Mouse (Mus musculus): ENCODE results near the gene Treml2. TPM values are rescaled to one million over a fixed set of nuclear protein-coding genes. Genes with fewer than 3 reads are reported as not detected.

Gene Treml2
- polyA plus RNA-seq (2017; shearing (Covaris generic)), result 28.8 TPM

DNA sequence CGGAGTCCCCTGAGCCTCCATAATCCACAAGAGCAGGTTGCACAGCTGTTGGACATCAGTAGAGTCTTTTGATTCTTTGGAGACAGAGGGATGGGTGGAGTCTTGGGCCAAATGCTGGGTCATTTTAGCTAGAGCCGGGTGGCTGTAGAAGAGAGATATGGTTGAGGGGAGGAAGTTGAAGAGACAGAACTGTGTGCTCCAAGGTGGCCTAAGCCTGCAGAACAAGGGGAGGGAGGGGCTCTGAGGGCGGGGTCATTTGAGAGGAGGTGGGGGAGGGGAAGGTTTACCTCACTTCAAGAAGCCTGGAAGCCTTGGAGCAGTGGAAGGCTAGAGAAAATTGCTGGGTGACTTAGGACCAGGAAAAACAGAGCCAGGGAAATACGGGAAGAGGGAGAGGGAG, at the start of gene Treml2:
Gene Treml2, plus strand, starts transcription at position 296 of the 400 bp plus-strand sequence.

DNA sequence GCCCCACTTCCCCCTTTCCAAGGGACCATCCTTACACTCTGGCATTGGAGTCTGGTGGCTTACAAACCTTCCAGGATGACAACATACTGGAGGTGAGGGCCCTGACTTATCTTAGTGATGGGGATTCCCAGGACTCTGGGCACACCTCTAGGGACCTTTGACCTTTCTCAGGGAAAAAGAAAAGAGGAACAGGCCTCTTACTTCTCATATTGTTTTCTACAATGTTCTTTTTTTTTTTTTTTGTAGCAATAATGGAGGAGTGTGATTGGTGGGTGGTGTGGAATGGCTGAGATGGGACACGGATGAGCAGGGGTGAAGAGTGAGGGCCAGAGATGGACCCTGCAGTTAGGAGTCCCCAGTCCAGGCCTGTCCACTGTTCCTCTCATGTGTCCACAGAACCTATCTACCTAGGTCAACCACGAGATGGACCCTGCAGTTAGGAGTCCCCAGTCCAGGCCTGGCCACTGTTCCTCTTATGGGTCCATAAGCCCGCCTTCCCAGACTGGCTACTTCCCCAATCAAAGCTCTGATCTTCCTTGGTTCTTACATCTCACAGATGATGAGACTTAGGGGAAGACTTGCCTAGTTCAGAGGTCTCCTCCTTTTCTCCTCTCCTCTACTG, 35.4 kb upstream of the Treml2 start, which contains the start of gene Treml4:
Gene Treml4, plus strand, starts transcription at position 555 of the 622 bp plus-strand sequence.

DNA sequence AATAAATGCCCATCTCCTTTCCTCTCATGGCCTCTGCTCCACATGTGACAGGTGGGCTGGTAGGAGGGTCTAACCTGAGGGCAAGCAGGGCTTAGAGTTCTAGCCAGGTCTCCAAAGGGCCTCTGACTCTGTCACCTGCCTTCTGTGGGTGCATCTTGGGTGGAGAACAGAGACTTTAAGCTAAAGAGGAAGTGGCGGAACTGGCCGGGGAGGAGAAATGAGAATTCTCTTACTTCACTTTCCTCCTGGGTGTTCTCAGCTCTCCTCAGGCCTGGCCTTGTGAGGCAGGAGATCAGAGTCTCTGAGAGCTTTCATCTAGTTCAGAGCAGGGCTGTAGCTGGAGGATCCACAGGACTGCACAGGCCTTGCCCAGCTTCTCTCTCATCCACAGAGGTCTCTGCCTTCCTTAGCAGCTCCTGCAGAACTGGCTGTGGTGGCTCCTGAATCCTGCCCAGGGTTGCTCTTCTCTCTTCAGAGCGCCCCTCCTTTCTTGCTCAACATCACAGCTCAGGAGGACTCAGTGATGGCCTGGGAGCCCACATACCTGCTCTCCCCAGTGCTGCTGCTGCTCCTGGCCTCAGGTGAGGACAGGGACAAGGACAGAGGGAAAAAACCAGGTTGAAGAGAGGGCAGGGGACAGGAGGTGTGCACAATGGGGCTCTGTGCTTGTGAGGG, 16.7 kb downstream of the Treml2 start, which contains the start of gene B430306N03Rik:
Gene B430306N03Rik, plus strand, starts transcription at position 237 of the 675 bp plus-strand sequence.

DNA sequence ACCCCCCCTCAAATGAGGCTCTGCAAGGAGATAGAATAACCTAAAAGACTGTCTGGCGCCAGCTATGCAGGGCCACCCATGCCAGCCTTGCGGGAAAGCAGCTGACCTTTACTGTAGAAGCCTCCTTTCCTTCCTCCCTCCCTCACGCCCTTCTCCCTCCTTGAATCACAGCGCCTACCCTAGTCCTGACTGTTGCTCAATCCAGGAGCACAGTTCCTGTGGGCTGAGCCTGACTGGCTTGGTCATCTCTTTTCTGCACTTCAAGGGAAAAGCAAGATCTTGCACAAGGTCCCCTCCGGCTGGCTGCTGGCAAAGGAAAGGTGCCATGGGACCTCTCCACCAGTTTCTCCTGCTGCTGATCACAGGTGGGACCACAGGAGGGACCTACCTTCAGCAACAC, 46.9 kb downstream of the Treml2 start, which contains the start of gene Trem2:
Gene Trem2, plus strand, starts transcription at position 171 of the 400 bp plus-strand sequence.

DNA sequence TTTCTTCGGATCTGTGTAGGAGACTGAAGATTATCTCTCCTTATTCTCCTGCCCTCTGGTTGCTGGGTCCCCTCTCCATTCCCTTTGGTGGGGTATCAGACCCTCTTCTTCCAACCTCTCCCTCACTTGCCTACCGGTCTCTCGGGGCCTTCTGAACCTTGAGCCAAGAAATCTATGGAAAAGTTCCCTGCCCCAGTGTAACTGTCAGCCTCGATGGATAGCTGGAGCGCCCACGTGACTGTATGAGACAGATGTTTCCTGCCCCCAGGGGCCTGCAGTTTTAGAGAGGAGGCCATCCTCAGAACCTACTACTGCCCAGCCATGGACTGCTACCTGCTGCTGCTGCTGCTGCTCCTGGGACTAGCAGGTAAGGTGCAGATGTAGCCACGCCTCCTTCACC, 60.3 kb downstream of the Treml2 start, which contains the start of gene Treml1:
Gene Treml1, plus strand, starts transcription at position 301 of the 400 bp plus-strand sequence.

Other genes with a start within 250 kb of the Treml2 start
- not detected for gene 1700067P10Rik, start 210.2 kb upstream of the Treml2 start, polyA plus RNA-seq (2017; shearing (Covaris generic))
- gene 9830107B12Rik, start 153.2 kb upstream of the Treml2 start, polyA plus RNA-seq (2017; shearing (Covaris generic)), result not detected
- not detected for gene A530064D06Rik, start 132.2 kb upstream of the Treml2 start, polyA plus RNA-seq (2017; shearing (Covaris generic))
- gene Trem1, start 66.7 kb upstream of the Treml2 start, polyA plus RNA-seq (2017; shearing (Covaris generic)), result not detected
- gene Trem3, start 51.7 kb upstream of the Treml2 start, polyA plus RNA-seq (2017; shearing (Covaris generic)), result not detected
- gene Treml4, start 35.2 kb upstream of the Treml2 start, polyA plus RNA-seq (2017; shearing (Covaris generic)), result 1.6 TPM
- gene B430306N03Rik, start 16.6 kb downstream of the Treml2 start, polyA plus RNA-seq (2017; shearing (Covaris generic)), result 6.3 TPM
- not detected for gene Trem2, start 46.9 kb downstream of the Treml2 start, polyA plus RNA-seq (2017; shearing (Covaris generic))
- gene Treml1, start 60.4 kb downstream of the Treml2 start, polyA plus RNA-seq (2017; shearing (Covaris generic)), result not detected
- 6.2 TPM for gene Nfya, start 110.4 kb downstream of the Treml2 start, polyA plus RNA-seq (2017; shearing (Covaris generic))
- gene Oard1, start 110.5 kb downstream of the Treml2 start, polyA plus RNA-seq (2017; shearing (Covaris generic)), result 100 TPM
- 8.5 TPM for gene Apobec2, start 133.4 kb downstream of the Treml2 start, polyA plus RNA-seq (2017; shearing (Covaris generic))
- gene Tspo2, start 152.0 kb downstream of the Treml2 start, polyA plus RNA-seq (2017; shearing (Covaris generic)), result not detected
- gene Unc5cl, start 155.4 kb downstream of the Treml2 start, polyA plus RNA-seq (2017; shearing (Covaris generic)), result 38.9 TPM

All from CD4-positive, CD25-positive, alpha-beta regulatory T cell, adult 9 weeks (primary cell).